Mouse (Mus musculus) hindbrain, embryonic 12.5 days (tissue): Measurements from ENCODE around the gene Cebpb. TPM values are rescaled to one million over a fixed set of nuclear protein-coding genes. Genes with fewer than 3 reads are reported as not detected.

Experiments used
- ATAC-seq: fragments of 200-750 bp; cut with Nextera tagmentation; 2 replicates; pipeline ENCODE4 v1.8.0; 2017; ENCODE audit warnings: moderate TSS enrichment; ENCODE audit not compliant: low FRiP score
- H3K27ac ChIP-seq: fragments of 300-500 bp; sonication (generic); 2 replicates; pipeline ENCODE4 v1.5.1; 2016; ENCODE audit warnings: mild to moderate bottlenecking
- H3K27me3 ChIP-seq: fragments of 300-500 bp; sonication (generic); 2 replicates; pipeline ENCODE4 v1.6.1; 2016; ENCODE audit warnings: mild to moderate bottlenecking
- H3K36me3 ChIP-seq: fragments of 300-500 bp; sonication (generic); 2 replicates; pipeline ENCODE4 v1.6.1; 2016; ENCODE audit warnings: mild to moderate bottlenecking
- H3K4me1 ChIP-seq: fragments of 300-500 bp; sonication (generic); 2 replicates; pipeline ENCODE4 v1.6.1; 2016
- H3K4me2 ChIP-seq: fragments of 300-500 bp; sonication (generic); replicated peaks from 2 replicates; pipeline ENCODE4 v1.6.1; 2016; ENCODE audit warnings: mild to moderate bottlenecking
- H3K4me3 ChIP-seq: fragments of 300-500 bp; sonication (generic); 2 replicates; pipeline ENCODE4 v1.5.1; 2016; ENCODE audit warnings: mild to moderate bottlenecking
- H3K9ac ChIP-seq: fragments of 300-500 bp; sonication (generic); 2 replicates; pipeline ENCODE4 v1.6.1; 2016; ENCODE audit warnings: mild to moderate bottlenecking, moderate library complexity
- H3K9me3 ChIP-seq: fragments of 300-500 bp; sonication (generic); replicated peaks from 2 replicates; pipeline ENCODE4 v1.6.1; 2016; ENCODE audit warnings: mild to moderate bottlenecking
- WGBS: fragments of 180-500 bp; shearing (Covaris S2); methylation state at CpG from one replicate; pipeline ENCODE4 v1.1.7; 2016; 5-methylcytosine and 5-hydroxymethylcytosine counted together
- polyA plus RNA-seq: library from polyadenylated mRNA; unstranded; fragments of >200 nt; fragmentation: Nextera tagmentation; extraction: Ambion mirVana; gene quantifications from 2 replicates; pipeline ENCODE4 v1.2.1, GENCODE M21; 2016

The Cebpb gene
- polyA plus RNA-seq, 1 experiment from 2014 or later = 4.5 TPM

- WGBS = 73% methylated on average over 5 of the region's 5 CpGs
- peaks cover 8% of the 10 kb centered on the region; the same call in 1 of the 2 replicates for H3K9me3 ChIP-seq
Observed at GRCm38 (mm10) chr2:167697902-167698301, 9.2 kb downstream of the Cebpb start.

GRCm38 (mm10) chr2:167700018-167700417 is 11.3 kb downstream of the Cebpb start:
- Histone ChIP-seq H3K4me3 (no peak overlapping the region), H3K4me1 (no peaks in the 10 kb centered on the region), H3K27me3 (no peaks in the 10 kb centered on the region), H3K36me3 (no peaks in the 10 kb centered on the region), H3K9me3 (peaks cover 6% of the 10 kb centered on the region; the same call in 1 of the 2 replicates), H3K27ac (no peak overlapping the region), H3K4me2 (no peak overlapping the region), H3K9ac (no peak overlapping the region)
- ATAC-seq = no peak
- WGBS = 81% methylated on average over 5 of the region's 5 CpGs

More at GRCm38 (mm10) chr2:167697902-167698301, 9.2 kb downstream of the Cebpb start:
- no peak overlapping the region for H3K27ac ChIP-seq
- H3K4me2 ChIP-seq = no peak overlapping the region
- H3K4me3 ChIP-seq = no peak overlapping the region
- H3K27me3 ChIP-seq = peaks cover 3% of the 10 kb centered on the region; the same call in 1 of the 2 replicates
- no peak overlapping the region for H3K9ac ChIP-seq
- H3K4me1 ChIP-seq = no peaks in the 10 kb centered on the region
- H3K36me3 ChIP-seq = no peaks in the 10 kb centered on the region
- no peak for ATAC-seq

GRCm38 (mm10) chr2:167701472-167701871 is 12.8 kb downstream of the Cebpb start:
- Histone ChIP-seq H3K27me3 (no peaks in the 10 kb centered on the region), H3K9ac (no peak overlapping the region), H3K27ac (no peak overlapping the region), H3K9me3 (no peaks in the 10 kb centered on the region), H3K36me3 (no peaks in the 10 kb centered on the region), H3K4me2 (no peak overlapping the region), H3K4me1 (no peaks in the 10 kb centered on the region), H3K4me3 (no peak overlapping the region)
- WGBS = 75% methylated on average over 5 of the region's 5 CpGs
- no peak for ATAC-seq

GRCm38 (mm10) chr2:167702126-167702525 is 13.4 kb downstream of the Cebpb start:
- no peaks in the 10 kb centered on the region for H3K9me3 ChIP-seq
- no peak overlapping the region for H3K4me3 ChIP-seq
- no peaks in the 10 kb centered on the region for H3K36me3 ChIP-seq
- H3K4me1 ChIP-seq = no peaks in the 10 kb centered on the region
- no peak overlapping the region for H3K9ac ChIP-seq
- no peak overlapping the region for H3K4me2 ChIP-seq
- H3K27ac ChIP-seq = no peak overlapping the region
- H3K27me3 ChIP-seq = no peaks in the 10 kb centered on the region
- no peak for ATAC-seq
- 74% methylated on average over 6 of the region's 6 CpGs for WGBS

- Histone ChIP-seq H3K27ac (no peak overlapping the region), H3K4me3 (no peak overlapping the region), H3K9me3 (no peaks in the 10 kb centered on the region), H3K4me2 (no peak overlapping the region), H3K27me3 (no peaks in the 10 kb centered on the region), H3K9ac (no peak overlapping the region), H3K4me1 (no peaks in the 10 kb centered on the region), H3K36me3 (no peaks in the 10 kb centered on the region)
- WGBS = 86% methylated on average over 4 of the region's 4 CpGs
- no peak for ATAC-seq
Observed at GRCm38 (mm10) chr2:167704409-167704808, 15.7 kb downstream of the Cebpb start.

- H3K36me3 ChIP-seq = no peaks in the 10 kb centered on the region
- no peaks in the 10 kb centered on the region for H3K27me3 ChIP-seq
- no peak overlapping the region for H3K9ac ChIP-seq
- WGBS = 75% methylated on average over 11 of the region's 11 CpGs
- H3K27ac ChIP-seq = no peak overlapping the region
- H3K4me2 ChIP-seq = no peak overlapping the region
- H3K9me3 ChIP-seq = no peaks in the 10 kb centered on the region
- ATAC-seq = no peak
- peaks cover 4% of the 10 kb centered on the region; the same call in 1 of the 2 replicates for H3K4me1 ChIP-seq
- H3K4me3 ChIP-seq = no peak overlapping the region
Observed at GRCm38 (mm10) chr2:167706183-167706939, 17.6 kb downstream of the Cebpb start.

GRCm38 (mm10) chr2:167708373-167708772 is 19.7 kb downstream of the Cebpb start:
- Histone ChIP-seq H3K4me3 (no peak overlapping the region), H3K4me2 (no peak overlapping the region), H3K27me3 (no peaks in the 10 kb centered on the region), H3K27ac (no peak overlapping the region), H3K4me1 (peaks cover 4% of the 10 kb centered on the region; the same call in 1 of the 2 replicates), H3K9me3 (no peaks in the 10 kb centered on the region), H3K36me3 (no peaks in the 10 kb centered on the region), H3K9ac (no peak overlapping the region)
- 66% methylated on average over 15 of the region's 15 CpGs for WGBS
- no peak for ATAC-seq

- H3K4me3 ChIP-seq = no peak overlapping the region
- ATAC-seq = no peak
- WGBS = 68% methylated on average over 6 of the region's 6 CpGs
Observed at GRCm38 (mm10) chr2:167709969-167710368, 21.3 kb downstream of the Cebpb start.

GRCm38 (mm10) chr2:167710574-167710973 is 21.9 kb downstream of the Cebpb start:
- H3K4me3 ChIP-seq = no peak overlapping the region
- no peaks in the 10 kb centered on the region for H3K36me3 ChIP-seq
- H3K9ac ChIP-seq = no peak overlapping the region
- ATAC-seq = no peak
- H3K27ac ChIP-seq = no peak overlapping the region
- H3K4me1 ChIP-seq = peaks cover 4% of the 10 kb centered on the region; the same call in 1 of the 2 replicates
- 55% methylated on average over 6 of the region's 6 CpGs for WGBS
- H3K9me3 ChIP-seq = no peaks in the 10 kb centered on the region
- no peaks in the 10 kb centered on the region for H3K27me3 ChIP-seq
- H3K4me2 ChIP-seq = no peak overlapping the region

More at GRCm38 (mm10) chr2:167709969-167710368, 21.3 kb downstream of the Cebpb start:
- H3K36me3 ChIP-seq = no peaks in the 10 kb centered on the region
- no peak overlapping the region for H3K4me2 ChIP-seq
- peaks cover 4% of the 10 kb centered on the region; the same call in 1 of the 2 replicates for H3K4me1 ChIP-seq
- H3K27ac ChIP-seq = no peak overlapping the region
- no peaks in the 10 kb centered on the region for H3K9me3 ChIP-seq
- H3K27me3 ChIP-seq = no peaks in the 10 kb centered on the region
- no peak overlapping the region for H3K9ac ChIP-seq

GRCm38 (mm10) chr2:167712872-167713821 is 24.4 kb downstream of the Cebpb start:
- H3K36me3 ChIP-seq = no peaks in the 10 kb centered on the region
- 78% methylated on average over 17 of the region's 23 CpGs for WGBS
- no peak overlapping the region for H3K4me3 ChIP-seq
- no peak overlapping the region for H3K4me2 ChIP-seq
- no peak overlapping the region for H3K27ac ChIP-seq
- H3K9ac ChIP-seq = no peak overlapping the region
- peaks cover 4% of the 10 kb centered on the region; the same call in 1 of the 2 replicates for H3K4me1 ChIP-seq
- no peaks in the 10 kb centered on the region for H3K9me3 ChIP-seq
- H3K27me3 ChIP-seq = no peaks in the 10 kb centered on the region
- no peak for ATAC-seq

- Histone ChIP-seq H3K4me1 (peaks cover 4% of the 10 kb centered on the region; the same call in 1 of the 2 replicates), H3K9ac (no peak overlapping the region), H3K9me3 (no peaks in the 10 kb centered on the region), H3K36me3 (no peaks in the 10 kb centered on the region), H3K27me3 (no peaks in the 10 kb centered on the region), H3K27ac (no peak overlapping the region), H3K4me3 (no peak overlapping the region), H3K4me2 (no peak overlapping the region)
- ATAC-seq = no peak
- 88% methylated on average over 6 of the region's 6 CpGs for whole genome bisulfite sequencing
Observed at GRCm38 (mm10) chr2:167714298-167714697, 25.6 kb downstream of the Cebpb start.

GRCm38 (mm10) chr2:167715008-167715407 is 26.3 kb downstream of the Cebpb start:
- no peak for ATAC-seq
- H3K27me3 ChIP-seq = no peaks in the 10 kb centered on the region
- no peak overlapping the region for H3K4me3 ChIP-seq
- WGBS = 76% methylated on average over 6 of the region's 6 CpGs
- peaks cover 3% of the 10 kb centered on the region; the same call in 1 of the 2 replicates for H3K4me1 ChIP-seq
- H3K9me3 ChIP-seq = no peaks in the 10 kb centered on the region
- no peaks in the 10 kb centered on the region for H3K36me3 ChIP-seq
- no peak overlapping the region for H3K4me2 ChIP-seq
- H3K27ac ChIP-seq = no peak overlapping the region
- H3K9ac ChIP-seq = no peak overlapping the region
